Comparison of ENCODE assay signal across 7 mouse cellular contexts in genomic region chr3:52197982-52198750, GRCm38 (mm10).
DNase-seq lines count a peak whose midpoint lies in the region; TF ChIP-seq lines count a peak whose summit lies in the region.

No protein-coding gene starts in this region.

- DNase-seq in CD4-positive helper T cell, adult 2 months (ENCODE audit: low read depth, low spot score) = peak; percentile 93
- peak; percentile 94 for DNase-seq in MN1 (ENCODE audit: low spot score)
- DNase-seq in heart, postnatal 25 days (ENCODE audit: low spot score) = peak; percentile 17
- DNase-seq in layer of hippocampus, postnatal 14 days (ENCODE audit: low spot score in 2 of 2) = peak; percentile 36 to 49
- peak; percentile 69 to 73 for DNase-seq in lung, postnatal 4 days
- DNase-seq in thymus, adult 18-20 months = peak; percentile 47 to 65

- H3K4me1 ChIP-seq in cortical plate, adult 2 months (ENCODE audit: control insufficient read depth, insufficient read depth, low read length) = peaks cover 7% of the 10 kb centered on the region

- 0 out of 2 replicates have a peak, but pooled peaks have one; percentile 29 for TF ChIP-seq POLR2A in cortical plate, adult 2 months (IDR thresholded peaks at IDR 0.05; ENCODE audit: extremely low read depth, insufficient read depth, low read length)

- H3K27ac ChIP-seq in cortical plate, adult 2 months (ENCODE audit: insufficient read depth, low read length) = peak overlapping the region; percentile 88

- TF ChIP-seq CTCF in cortical plate, adult 2 months (IDR thresholded peaks at IDR 0.05; ENCODE audit: extremely low read depth, insufficient read depth, low read length) = no peak

- peak overlapping the region; percentile 17 for H3K4me3 ChIP-seq in cortical plate, adult 2 months (ENCODE audit: insufficient read depth, low read length)

- intact Hi-C loops in heart, postnatal 25 days (cut with DNase I) = loop anchor here (2.0 to 10.0 kb wide), 4 partner anchors 151 to 497 kb away; no protein-coding TSS in a partner anchor

Comparison
In these comparisons a context has a peak if more than half of its experiments do, and no peak if none do; other contexts are left out.
1. Peak in every context shown above with its lines: DNase-seq, H3K4me3 ChIP-seq and H3K27ac ChIP-seq.
2. DNase-seq: peak in every context shown above with its lines; median percentile 94 in MN1; 93 in CD4-positive helper T cell, adult 2 months; 71 in lung, postnatal 4 days; 56 in thymus, adult 18-20 months; 42 in layer of hippocampus, postnatal 14 days; 17 in heart, postnatal 25 days.